Mouse (Mus musculus): Measurements from ENCODE around the gene Lemd1.

Lemd1 gene

DNA sequence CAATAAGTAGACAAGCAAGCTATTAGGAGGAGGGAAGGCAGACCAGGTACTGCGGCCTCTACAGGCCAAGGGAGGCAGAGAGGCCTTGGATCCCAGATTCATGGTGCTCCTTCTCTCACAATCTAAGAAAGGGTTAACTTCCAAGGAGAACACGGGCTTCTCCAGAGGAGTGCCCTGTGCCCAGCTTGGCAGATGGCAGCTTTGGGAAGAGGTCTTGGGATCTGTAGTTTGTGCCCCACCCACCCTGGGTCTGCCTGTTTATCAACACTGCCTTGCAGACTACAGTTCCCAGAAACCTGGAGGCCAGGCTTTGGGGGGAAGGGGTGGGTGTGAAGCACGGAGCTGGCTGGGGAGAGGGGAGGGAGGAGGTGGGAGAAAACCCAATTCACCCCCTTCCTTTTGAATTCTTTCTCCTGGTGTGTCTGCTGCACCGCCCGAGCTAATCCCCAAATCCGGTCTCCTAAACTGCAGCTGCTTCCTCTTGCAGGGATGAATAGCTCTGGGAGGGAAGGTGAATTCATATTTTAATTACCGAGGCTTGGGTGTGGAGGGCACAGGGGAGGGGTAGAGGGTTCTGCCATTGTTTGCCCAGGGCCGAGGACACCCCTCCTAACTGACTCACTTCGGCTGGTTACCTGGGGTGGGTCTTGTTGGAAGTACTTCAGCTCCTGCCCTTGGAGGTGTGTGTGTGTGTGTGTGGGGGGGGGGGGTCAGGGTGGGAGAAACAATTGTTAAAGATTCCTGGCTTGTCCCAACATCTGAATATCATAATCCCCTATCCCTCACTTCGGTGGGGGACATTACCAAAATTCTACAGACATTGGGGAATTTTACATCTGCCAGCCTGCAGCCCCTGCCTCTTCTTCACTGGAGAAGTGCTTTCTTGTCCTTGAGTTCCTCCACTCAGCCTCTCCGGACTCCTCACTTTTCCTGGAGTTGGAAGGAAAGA, 9.6 kb downstream of the Lemd1 start:
- DNase-seq (ENCODE audit: low read depth, low spot score), result no peak

DNA sequence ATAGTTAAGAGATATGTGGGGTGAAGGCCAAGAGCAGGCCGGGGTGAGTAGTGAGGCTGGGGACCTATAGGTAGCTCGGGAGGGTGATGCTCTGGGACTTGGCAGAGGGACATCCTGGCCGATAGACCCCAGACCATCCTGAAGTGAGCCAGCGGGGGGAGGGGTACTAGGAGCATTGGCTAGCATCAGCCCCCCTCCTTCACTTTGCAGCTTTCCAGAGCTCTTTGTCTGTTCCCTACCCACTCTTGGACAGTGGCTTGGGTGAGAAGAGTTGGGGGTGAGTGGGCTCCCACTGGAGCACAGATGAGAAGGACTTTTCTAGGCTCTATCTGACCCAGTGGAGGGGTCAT, 10.3 kb downstream of the Lemd1 start:
- DNase-seq (ENCODE audit: low read depth, low spot score), result no peak

DNA sequence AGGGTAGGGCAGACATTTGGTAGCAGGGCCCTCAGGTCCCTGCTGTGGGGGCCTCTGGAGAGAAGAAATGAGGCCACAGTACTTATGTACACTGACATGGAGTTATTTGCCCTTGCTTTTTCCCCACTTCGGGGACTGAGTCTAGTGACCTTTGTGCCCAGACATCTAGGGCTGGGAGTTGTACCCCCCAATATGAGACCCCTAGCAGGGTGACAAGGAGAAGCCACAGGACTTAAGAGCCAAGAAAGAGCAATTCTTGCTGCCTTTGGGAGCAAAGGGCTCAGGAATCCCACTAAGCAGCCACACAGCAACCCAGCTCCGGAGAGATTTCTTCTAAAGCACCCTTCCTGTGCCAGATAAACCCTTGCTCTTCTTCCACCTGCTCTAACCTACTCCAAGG, 10.7 kb downstream of the Lemd1 start:
- no peak for DNase-seq (ENCODE audit: low read depth, low spot score)

DNA sequence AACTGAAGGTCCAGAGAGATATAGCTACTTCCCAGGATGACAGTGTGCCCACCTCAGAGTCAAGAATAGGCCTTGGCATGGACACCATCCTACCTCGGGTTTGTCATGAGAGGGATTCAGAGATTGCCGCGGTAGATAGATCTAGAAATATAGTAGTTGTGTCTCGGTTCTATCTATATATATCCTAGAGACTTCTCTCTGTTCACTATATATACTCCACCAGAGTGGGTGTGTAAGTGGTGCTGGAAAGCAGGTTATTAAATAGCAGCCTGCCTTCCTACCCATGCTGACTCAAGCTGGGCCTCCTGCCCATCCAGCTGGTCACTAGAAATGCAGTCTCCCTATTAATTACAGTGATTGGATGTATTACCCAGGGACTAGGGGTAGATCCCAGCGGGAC, 11.5 kb downstream of the Lemd1 start:
- DNase-seq (ENCODE audit: low read depth, low spot score), result no peak

DNA sequence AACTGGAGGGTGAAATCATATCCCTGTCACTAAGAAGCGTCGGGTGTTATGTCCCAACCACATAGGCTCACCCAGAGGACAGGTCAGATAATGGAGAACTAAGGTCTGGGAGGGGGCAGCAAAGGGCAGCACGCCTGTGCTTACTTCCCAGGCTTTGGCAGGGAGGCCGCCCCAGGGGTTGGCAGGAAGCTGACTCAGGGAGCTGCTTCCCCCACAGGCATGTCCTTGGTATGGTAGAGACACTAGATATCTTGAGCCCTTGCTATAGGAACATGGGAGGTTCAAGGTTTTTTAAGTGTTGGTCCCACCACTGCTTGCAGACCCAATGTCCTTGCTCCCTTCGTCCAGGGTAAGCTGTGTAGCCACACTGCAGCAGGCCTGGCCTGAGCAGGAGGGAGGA, 14.7 kb downstream of the Lemd1 start:
- DNase-seq (ENCODE audit: low read depth, low spot score), result no peak

DNA sequence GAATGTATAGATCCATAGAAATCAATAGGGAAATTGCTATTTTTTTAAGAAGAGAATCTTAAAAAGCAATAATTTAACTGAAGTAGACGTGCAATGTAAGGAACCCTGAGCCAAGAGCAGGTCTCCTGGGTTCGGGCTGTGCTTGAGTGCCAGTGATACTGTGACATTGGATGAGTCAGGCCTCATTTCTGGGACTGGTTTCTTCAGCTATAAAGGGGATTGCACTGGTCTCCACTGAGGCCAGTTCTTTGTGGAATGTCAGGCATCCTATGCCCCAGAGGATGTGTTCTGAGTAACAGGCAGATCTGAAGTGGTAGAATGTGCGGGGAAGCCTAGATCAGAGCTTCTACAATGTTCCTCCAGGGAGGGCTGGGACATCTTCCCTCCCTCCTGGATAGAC, 15.6 kb downstream of the Lemd1 start:
- DNase-seq (ENCODE audit: low read depth, low spot score), result no peak

DNA sequence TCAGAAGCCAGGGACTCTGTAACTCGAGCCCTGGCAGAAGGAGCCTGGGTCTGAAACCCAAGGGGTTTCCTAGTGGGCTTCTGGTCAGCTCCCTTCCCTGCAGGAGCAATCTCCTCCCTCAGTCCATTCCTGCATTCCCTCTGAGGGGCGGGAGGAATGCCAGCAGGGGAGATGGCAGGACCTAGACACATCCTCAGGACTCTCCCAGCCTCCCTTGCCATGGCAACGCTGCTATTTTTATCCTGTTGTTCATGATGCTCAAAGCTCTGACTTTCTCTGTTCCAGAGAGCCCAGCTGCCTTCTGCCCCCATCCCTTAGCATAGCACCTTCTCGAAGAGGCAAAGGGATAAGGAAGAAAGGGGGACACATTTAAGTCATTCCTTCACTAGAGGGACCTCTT, 16.9 kb downstream of the Lemd1 start:
- no peak for DNase-seq (ENCODE audit: low read depth, low spot score)

DNA sequence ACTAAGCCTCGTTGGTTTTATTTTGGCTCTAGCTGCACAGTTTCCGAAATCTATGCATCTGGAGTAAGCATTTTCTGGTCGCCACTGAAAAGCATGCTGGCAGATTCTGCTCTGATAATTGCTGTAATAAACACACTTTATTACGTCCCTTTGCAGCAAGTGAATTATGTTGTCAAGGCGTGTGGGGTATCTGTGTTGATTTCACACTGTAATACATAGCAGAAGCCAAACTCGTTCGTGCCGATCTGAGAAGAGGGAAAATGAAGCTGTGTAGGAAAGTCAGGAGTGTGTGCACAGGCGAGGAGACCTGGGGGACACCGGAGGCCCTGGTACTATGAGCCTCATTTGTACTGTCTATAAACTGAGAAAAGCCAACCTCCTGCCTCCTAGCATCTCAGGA, 18.2 kb downstream of the Lemd1 start:
- DNase-seq (ENCODE audit: low read depth, low spot score), result no peak

DNA sequence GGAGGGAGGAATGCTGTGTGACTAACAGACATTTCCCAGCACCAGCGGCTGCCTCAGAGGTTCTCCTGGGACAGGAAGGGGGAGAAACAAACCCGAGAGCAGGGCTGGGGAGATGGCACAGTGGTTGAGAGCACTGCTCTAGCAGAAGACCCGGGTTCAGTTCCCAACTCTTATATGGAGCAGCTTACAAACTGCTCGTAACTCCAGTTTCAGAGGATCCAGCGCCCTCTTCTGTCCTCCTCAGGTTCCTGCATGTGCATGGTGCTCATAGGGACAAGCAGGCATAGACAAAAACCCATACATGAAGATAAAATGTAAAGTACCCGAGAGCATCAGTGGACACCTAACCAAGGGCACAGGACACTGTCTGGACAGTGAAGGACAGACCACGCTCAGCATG, 19.7 kb downstream of the Lemd1 start:
- DNase-seq (ENCODE audit: low read depth, low spot score), result no peak

DNA sequence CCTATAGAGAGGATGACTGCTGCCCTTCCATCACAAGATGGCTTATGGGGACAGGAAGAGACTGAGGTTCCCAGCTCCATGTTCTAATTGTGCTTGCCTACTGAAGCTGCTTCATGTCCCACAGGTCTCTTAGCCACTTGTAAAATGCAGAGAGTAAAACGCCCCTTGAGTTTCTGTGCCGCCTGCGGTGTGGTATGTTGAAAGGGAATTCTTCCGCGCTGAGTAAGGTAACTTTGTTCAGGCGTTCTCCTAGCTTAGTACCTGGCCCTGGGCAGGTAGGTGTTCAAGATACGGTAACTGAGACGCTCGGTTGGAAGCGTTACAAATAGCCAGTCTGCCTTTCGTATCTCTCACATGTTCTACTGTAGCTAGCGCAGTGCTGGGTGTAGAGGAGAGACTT, 20.4 kb downstream of the Lemd1 start:
- no peak for DNase-seq (ENCODE audit: low read depth, low spot score)

DNA sequence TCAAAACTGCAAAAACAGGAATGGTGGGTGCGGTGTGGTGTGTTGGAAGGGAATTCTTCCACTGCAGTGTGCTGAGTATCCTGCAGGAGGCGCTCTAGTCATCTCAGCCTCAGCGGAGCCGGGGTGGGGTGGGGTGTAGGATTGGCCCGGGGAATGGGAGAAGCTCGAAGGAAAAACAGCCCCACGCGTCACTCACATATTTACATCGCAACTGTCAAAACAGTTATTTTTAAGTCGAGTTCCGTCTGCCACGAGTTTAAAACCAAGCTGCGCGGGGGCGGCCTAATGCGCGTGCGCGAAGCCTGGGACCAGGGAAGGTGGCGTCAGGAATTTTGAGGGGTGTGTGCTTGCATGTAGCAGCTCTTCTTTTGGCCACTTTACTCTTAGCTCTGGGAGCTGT, 21.0 kb downstream of the Lemd1 start:
- DNase-seq (ENCODE audit: low read depth, low spot score), result no peak

DNA sequence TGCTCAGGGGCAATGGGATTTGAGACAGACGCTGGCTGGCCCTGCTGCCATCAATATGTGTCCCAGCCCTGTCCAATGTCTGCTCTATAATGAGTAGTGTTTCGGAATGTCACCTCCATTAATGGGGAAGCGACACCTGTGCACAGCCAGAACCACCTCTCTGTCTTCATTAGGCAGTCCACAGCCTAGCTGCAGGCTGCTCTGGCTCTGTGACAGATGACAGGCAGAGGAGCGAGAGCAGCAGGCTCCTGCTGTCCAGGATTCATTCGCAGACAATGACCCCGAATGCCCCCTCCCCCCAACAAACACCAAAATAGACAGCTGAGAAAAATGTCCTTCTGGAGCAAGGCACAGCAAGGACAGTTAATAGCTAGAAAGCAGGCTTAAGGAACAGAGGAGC, 21.8 kb downstream of the Lemd1 start:
- DNase-seq (ENCODE audit: low read depth, low spot score), result no peak

DNA sequence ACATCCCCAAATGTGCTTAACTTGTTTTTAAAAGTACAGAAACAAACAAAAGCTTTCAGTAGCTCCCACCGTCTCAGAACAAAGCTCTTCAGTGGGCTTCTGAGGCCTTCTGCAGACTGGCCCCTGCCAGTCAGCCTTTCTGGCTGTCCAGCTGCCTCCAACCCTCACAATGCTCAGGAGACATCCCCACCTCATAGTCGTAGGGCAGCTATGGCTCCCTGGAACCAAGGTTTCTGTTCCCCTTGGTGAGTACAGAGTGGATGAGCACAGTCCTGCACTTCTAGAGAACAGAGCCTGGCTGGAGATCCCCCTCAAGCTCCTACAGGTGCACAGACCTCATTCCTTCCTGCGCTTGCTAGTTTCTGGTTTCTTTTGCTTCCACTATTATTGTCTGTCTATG, 25.0 kb downstream of the Lemd1 start:
- no peak for DNase-seq (ENCODE audit: low read depth, low spot score)

DNA sequence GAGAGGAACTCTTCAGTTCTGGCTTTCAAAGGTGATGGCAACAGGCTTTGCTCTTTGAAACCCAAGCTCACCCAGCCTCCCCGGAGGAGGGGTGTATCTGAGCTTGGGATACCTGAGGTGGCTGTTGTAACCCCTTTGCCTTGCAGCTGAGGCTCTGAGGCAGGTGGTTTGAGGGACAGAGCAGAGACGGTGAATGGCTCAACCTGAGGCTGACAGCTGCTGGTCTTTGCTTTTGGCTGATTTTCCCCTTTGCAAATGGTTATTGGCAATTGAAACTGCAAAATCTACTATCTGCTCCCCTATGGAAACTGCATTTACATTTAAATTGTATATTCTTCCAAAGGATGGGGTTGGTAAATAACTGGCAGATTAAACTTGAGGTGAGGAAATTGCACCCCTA, 30.4 kb downstream of the Lemd1 start:
- no peak for DNase-seq (ENCODE audit: low read depth, low spot score)

DNA sequence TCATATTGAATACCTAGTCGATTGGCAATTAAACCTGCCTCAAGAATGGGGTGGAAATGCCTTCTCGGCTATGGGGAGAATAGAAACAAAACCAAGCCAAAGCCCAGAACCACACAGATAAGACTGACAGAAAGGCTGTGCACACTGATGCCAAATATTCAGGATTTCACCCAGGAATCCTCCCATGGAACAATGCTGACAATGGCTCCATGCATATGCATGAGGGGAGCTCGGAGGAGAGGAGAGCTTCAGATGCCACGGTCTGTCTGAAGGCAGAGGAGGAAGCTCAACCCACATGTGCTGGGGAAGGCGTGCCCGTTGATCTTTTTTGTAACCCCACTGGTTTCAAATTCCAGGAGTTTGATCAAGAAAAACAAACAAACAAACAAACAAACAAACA, 30.9 kb downstream of the Lemd1 start:
- no peak for DNase-seq (ENCODE audit: low read depth, low spot score)

DNA sequence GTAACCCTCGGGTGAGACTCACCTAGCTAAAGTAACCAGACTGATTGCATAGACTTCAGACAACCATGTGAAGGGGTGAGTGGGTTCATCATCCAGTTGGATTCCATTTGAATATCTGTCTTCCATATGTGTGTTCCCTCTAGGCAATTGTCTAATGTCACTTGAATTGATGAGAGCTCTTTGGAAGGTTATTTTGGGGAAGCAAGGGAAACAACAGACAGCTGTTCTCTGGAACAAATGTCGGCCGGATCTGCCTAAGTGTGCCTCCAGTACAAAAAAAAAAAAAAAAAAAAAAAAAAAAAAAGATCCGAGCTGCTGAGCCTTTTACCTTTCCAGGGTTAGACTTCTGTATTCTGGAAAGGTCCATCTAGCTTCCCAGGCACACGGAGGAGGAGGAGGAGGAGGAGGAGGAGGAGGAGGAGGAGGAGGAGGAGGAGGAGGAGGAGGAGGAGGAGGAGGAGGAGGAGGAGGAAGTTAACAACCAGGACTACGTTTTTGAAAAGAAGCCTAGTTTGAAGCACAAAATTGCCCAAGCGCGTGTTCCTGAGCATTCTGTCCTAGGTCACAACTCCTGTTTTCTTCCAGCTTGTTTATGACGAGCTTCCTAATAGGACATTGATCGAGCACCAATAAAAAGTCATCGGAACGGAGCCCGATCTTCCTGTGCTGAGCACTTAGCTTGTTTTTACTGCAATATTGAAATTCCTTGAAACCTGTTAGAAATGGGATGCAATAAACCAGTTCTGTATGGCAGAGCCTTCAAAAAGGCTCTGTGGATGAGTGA, 35.3 kb downstream of the Lemd1 start:
- DNase-seq (ENCODE audit: low read depth, low spot score), result no peak

DNA sequence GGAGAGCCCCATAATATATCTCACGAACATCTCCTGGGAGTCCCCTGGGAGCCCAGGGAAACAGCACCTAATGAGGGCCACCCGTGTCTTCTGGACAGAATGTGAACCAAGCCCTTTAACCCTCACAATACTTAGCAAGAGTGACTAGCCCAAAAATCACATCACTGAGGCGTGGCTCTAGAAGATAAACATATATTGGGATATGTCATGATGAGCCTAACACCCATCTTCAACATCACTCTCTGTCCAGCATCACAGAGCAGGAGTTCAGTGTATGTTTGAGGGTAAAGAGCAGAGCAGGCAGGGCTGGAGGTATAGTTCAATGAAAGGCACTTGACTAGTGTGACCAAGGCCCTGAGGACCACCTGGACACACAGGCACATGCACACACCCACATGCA, 38.4 kb downstream of the Lemd1 start, which contains the start of gene Gm10188:
Gene Gm10188, minus strand, starts transcription at position 101 of the 400 bp plus-strand sequence.
- DNase-seq (ENCODE audit: low read depth, low spot score), result no peak

DNA sequence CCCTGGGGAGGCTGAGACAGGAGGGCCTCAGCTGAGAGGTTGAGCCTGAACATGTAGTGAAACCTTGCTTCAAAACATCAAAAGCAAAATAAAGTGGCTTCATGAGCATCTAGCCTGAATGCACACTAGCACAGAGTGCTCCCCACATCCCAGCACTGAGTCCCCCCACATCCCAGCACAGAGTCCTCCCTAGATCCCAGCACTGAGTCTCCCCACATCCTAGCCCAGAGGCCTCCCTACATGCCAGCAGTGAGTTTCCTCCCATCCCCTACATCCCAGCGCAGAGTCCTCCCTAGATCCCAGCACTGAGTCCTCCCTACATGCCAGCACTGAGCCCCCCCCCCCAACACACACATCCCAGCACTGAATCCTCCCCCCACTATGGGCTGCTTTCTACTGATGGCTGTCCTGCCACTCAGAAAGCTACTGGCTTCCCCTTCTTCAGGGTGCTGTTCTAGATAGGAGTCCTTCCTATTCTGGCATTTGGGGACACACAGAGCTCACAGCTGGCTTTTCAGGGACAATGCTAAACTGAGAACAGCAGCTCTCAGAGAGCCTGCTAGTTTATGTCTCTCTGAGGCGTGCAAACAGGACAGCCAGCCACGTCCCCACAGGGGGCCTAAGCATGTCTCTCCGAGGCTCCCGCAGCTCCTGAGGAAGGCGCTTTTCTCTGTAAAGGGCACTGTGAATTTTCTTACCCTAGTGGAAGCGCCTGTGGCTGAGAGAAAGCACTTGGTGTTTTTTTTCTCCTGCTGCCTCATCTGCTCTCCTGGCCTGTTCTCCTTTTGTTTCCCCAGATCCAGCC, 40.4 kb downstream of the Lemd1 start:
- DNase-seq (ENCODE audit: low read depth, low spot score), result no peak

DNA sequence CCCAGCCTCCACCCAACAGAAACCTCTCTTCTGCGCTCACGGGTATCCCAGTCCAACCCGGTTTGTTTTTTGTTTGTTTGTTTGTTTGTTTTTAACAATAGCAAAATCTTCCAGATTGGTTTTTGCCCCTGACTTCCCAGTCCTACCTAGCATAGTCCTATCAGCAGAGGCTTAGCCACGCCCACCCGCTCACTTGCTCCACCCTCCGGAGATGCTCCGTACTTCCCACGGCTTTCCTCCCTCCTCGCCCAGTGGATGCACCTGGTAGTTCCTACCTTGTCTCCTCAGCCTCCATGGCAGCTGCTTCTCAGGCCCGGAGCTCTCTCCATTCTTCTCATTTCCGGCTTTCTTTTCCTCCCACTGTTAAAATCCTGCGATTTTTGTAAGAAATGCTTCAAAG, 42.3 kb downstream of the Lemd1 start:
- DNase-seq (ENCODE audit: low read depth, low spot score), result peak; percentile 24

DNA sequence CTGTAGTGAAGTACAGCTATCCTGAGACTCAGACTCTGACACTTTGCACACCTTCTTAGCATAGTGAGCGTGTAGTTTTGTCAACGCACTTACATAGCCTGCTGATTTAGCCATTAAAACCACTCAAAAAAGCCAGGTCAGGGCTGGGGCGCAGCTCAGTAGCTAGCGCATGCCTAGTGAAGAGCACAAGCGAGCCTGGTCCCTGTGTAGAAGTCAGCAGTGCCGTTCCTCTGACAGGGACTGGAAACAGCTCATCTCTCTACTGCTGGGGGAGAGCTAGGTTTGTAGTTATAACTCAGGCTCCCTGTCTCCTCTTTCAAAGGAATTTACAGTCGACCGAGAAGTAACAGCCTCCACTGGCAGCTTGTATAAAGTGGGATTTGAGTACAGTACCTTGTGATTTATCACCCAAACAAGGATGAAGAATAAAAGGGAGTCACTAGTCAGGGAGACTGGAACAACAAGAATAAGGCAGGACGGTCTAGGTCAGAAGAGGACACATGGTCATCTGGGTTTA, 43.6 kb downstream of the Lemd1 start:
- no peak for DNase-seq (ENCODE audit: low read depth, low spot score)

DNA sequence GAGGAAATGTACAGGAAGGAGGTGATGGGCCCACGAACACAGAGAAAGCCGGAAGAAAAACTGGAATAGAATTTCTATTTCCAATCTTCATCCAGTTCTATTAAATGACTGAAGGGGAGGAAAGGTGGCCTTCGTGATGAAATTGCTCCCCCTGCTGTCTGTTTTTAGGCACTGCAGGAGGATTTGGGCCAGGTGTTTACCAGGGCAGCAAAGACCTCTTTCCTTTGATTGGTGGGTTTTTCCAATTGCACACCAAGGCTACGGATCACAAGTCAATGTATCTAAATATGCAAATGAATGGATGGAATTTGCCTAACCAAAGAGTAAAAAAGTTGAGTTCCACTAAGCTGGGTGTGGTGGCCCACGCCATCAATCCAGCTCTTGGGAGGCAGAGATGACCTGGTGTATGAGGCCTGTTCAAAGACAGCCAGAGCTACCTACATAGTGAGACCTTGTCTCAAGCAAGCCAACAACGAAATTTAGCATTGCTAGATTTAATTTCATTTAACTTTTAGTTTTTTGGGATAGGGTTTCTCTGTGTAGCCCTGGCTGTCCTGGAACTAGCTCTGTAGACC, 46.4 kb downstream of the Lemd1 start:
- peak; percentile 50 for DNase-seq (ENCODE audit: low read depth, low spot score)

DNA sequence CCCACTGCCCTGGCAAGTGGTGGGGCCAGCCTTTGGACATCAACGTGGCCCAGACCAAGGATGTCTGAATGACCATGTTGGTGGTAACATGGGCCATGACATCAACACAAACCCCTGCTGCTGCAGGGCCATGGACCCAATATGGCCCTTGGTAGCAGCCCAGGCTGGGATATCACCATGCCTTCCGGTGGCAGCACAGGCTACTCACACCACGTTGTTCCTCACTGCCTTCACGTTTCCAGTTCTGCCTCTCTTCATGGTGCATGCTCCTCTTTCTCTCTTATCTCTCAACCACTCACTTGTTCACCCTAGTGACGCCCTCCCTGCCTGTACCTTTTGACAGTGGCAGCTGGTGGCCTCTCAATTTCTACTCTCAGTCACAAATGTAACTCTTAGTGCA, 53.8 kb downstream of the Lemd1 start:
- no peak for DNase-seq (ENCODE audit: low read depth, low spot score)

Data from retina, postnatal 7 days (tissue).